In the genomic region with DNA sequence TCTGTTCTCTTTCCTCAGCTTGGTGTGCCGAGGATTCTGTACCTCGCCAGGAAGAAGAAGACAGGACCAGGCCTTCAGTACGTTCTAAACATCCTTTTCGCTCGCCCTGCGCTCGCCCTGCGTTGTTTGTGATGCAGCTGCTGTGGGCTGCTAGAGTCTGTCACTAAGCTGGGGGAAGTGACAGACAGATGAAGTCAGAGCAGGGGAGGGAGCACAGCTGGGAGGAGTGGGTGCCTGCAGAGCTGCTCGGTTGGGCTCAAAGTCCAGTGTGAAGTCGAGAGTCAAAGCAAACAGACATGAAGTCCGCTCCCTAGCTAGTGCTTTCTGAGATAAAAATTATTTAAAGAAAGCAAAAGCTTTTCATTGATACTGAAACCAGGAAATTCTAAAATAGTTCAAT, we compare ENCODE assay signal across 13 mouse cellular contexts. TPM values are rescaled to one million over a fixed set of nuclear protein-coding genes. Genes with fewer than 3 reads are reported as not detected.
A peak's percentile ranks its signal among the peaks of the same experiment; 100 is the strongest.
DNase-seq lines count a peak whose midpoint lies in the region; ATAC-seq and TF ChIP-seq lines count a peak whose summit lies in the region.
"Had no signal": no experiment of that assay in that cellular context is flagged by ENCODE, and none has a peak within 500 bp of the region (broad histone marks: within the 10 kb centered on the region; RNA-seq: fewer than 3 reads in every experiment).

No protein-coding gene starts in this region.

- peak; percentile 83 for ATAC-seq in intestine, embryonic 16.5 days
- ATAC-seq in limb, embryonic 14.5 days (ENCODE audit: low FRiP score, low read depth) = peak; percentile 66; the same call in 1 of the 2 replicates
- ATAC-seq in midbrain, embryonic 15.5 days (replicated peaks) = no peak
- no peak for ATAC-seq in hindbrain, embryonic 16.5 days
- ATAC-seq: midbrain, embryonic 13.5 days had no signal

- H3K27ac ChIP-seq in gastrocnemius, adult 2 months = 0 out of 2 replicates have a peak overlapping the region, but pooled peaks have one; percentile 2
- H3K27ac ChIP-seq in intestine, embryonic 16.5 days (ENCODE audit: low read length) = peak overlapping the region; percentile 81
- no peak overlapping the region for H3K27ac ChIP-seq in limb, embryonic 14.5 days (replicated peaks; ENCODE audit: low read depth, low read length)
- no peak overlapping the region for H3K27ac ChIP-seq in midbrain, embryonic 15.5 days
- no peak overlapping the region for H3K27ac ChIP-seq in hindbrain, embryonic 16.5 days (ENCODE audit: low read depth, low read length)
- H3K27ac ChIP-seq: hindbrain, embryonic 15.5 days; midbrain, embryonic 13.5 days; neural tube, embryonic 12.5 days had no signal

- peak overlapping the region; percentile 27; the same call in 1 of the 2 replicates for H3K4me2 ChIP-seq in intestine, embryonic 16.5 days (ENCODE audit: low read depth, low read length)
- H3K4me2 ChIP-seq in limb, embryonic 14.5 days (replicated peaks; ENCODE audit: low read depth, low read length, severe bottlenecking) = no peak overlapping the region
- H3K4me2 ChIP-seq in myocyte (ENCODE audit: low read depth) = peak overlapping the region; percentile 53
- no peak overlapping the region for H3K4me2 ChIP-seq in midbrain, embryonic 15.5 days
- no peak overlapping the region for H3K4me2 ChIP-seq in hindbrain, embryonic 16.5 days (ENCODE audit: low read length)
- H3K4me2 ChIP-seq: hindbrain, embryonic 15.5 days; midbrain, embryonic 13.5 days; neural tube, embryonic 12.5 days had no signal

- no peak overlapping the region for H3ac ChIP-seq in myocyte (ENCODE audit: control insufficient read depth, insufficient read length)

- H3K36me3 ChIP-seq in intestine, embryonic 16.5 days (ENCODE audit: control insufficient read depth, insufficient read depth, low read length) = peaks cover 17% of the 10 kb centered on the region; the same call in 1 of the 2 replicates
- peaks cover 67% of the 10 kb centered on the region for H3K36me3 ChIP-seq in limb, embryonic 14.5 days (ENCODE audit: control insufficient read depth, insufficient read depth, low read length)
- peaks cover 57% of the 10 kb centered on the region for H3K36me3 ChIP-seq in myocyte (ENCODE audit: control insufficient read depth, insufficient read depth)
- peaks cover 20% of the 10 kb centered on the region for H3K36me3 ChIP-seq in midbrain, embryonic 15.5 days (replicated peaks)
- peaks cover 16% of the 10 kb centered on the region for H3K36me3 ChIP-seq in hindbrain, embryonic 16.5 days (ENCODE audit: control insufficient read depth, insufficient read depth, low read length)

- no peak for TF ChIP-seq CTCF in gastrocnemius, adult 2 months (IDR thresholded peaks at IDR 0.05)

- H3K9ac ChIP-seq in intestine, embryonic 16.5 days (ENCODE audit: low read depth, low read length) = no peak overlapping the region
- no peak overlapping the region for H3K9ac ChIP-seq in limb, embryonic 14.5 days (ENCODE audit: low read depth, low read length, severe bottlenecking)
- no peak overlapping the region for H3K9ac ChIP-seq in midbrain, embryonic 15.5 days
- H3K9ac ChIP-seq in hindbrain, embryonic 16.5 days (ENCODE audit: low read depth, low read length) = no peak overlapping the region
- H3K9ac ChIP-seq: hindbrain, embryonic 15.5 days; midbrain, embryonic 13.5 days; neural tube, embryonic 12.5 days had no signal

- DNase-seq in gastrocnemius, adult 2 months = no peak
- no peak for DNase-seq in gastrocnemius, adult 8-10 months (ENCODE audit: low spot score in 2 of 2)
- DNase-seq in limb, embryonic 14.5 days (ENCODE audit: low spot score) = no peak
- DNase-seq in right cerebral cortex, postnatal 4 days = no peak
- DNase-seq: cerebellum, adult 9-10 months; heart, postnatal 10 days had no signal

- H3K4me1 ChIP-seq in intestine, embryonic 16.5 days (ENCODE audit: control insufficient read depth, insufficient read depth, low read length) = peaks cover 16% of the 10 kb centered on the region
- no peaks in the 10 kb centered on the region for H3K4me1 ChIP-seq in limb, embryonic 14.5 days (ENCODE audit: control insufficient read depth, insufficient read depth, low read length)
- peaks cover 8% of the 10 kb centered on the region for H3K4me1 ChIP-seq in midbrain, embryonic 15.5 days
- H3K4me1 ChIP-seq in hindbrain, embryonic 16.5 days (ENCODE audit: control insufficient read depth, insufficient read depth, low read depth, low read length) = peaks cover 7% of the 10 kb centered on the region
- H3K4me1 ChIP-seq: neural tube, embryonic 12.5 days had no signal

- 66% methylated on average over 11 of the region's 11 CpGs for WGBS in intestine, embryonic 16.5 days
- WGBS in limb, embryonic 14.5 days = 88% methylated on average over 11 of the region's 11 CpGs
- WGBS in midbrain, embryonic 15.5 days = 91% methylated on average over 11 of the region's 11 CpGs
- 92% methylated on average over 11 of the region's 11 CpGs for WGBS in hindbrain, embryonic 16.5 days

- H3K4me3 ChIP-seq in gastrocnemius, adult 2 months = no peak overlapping the region
- no peak overlapping the region for H3K4me3 ChIP-seq in intestine, embryonic 16.5 days (ENCODE audit: low read length)
- no peak overlapping the region for H3K4me3 ChIP-seq in limb, embryonic 14.5 days (replicated peaks; ENCODE audit: low read length)
- H3K4me3 ChIP-seq in myocyte = no peak overlapping the region
- no peak overlapping the region for H3K4me3 ChIP-seq in midbrain, embryonic 15.5 days
- H3K4me3 ChIP-seq in hindbrain, embryonic 16.5 days (ENCODE audit: low read length) = no peak overlapping the region
- H3K4me3 ChIP-seq: hindbrain, embryonic 15.5 days; midbrain, embryonic 13.5 days; neural tube, embryonic 12.5 days had no signal

- no peaks in the 10 kb centered on the region for H3K9me3 ChIP-seq in intestine, embryonic 16.5 days (ENCODE audit: control insufficient read depth, low read length)
- no peaks in the 10 kb centered on the region for H3K9me3 ChIP-seq in limb, embryonic 14.5 days (ENCODE audit: control insufficient read depth, low read length)
- H3K9me3 ChIP-seq in midbrain, embryonic 15.5 days = no peaks in the 10 kb centered on the region
- H3K9me3 ChIP-seq in hindbrain, embryonic 16.5 days (ENCODE audit: control insufficient read depth, low read length) = no peaks in the 10 kb centered on the region
- H3K9me3 ChIP-seq: hindbrain, embryonic 15.5 days; midbrain, embryonic 13.5 days; neural tube, embryonic 12.5 days had no signal

- H3K27me3 ChIP-seq in intestine, embryonic 16.5 days (replicated peaks; ENCODE audit: control insufficient read depth, insufficient read depth, low read length) = no peaks in the 10 kb centered on the region
- H3K27me3 ChIP-seq in limb, embryonic 14.5 days (ENCODE audit: control insufficient read depth, insufficient read depth, low read length) = no peaks in the 10 kb centered on the region
- H3K27me3 ChIP-seq in myocyte (ENCODE audit: control insufficient read depth, insufficient read depth, insufficient read length) = no peaks in the 10 kb centered on the region
- no peaks in the 10 kb centered on the region for H3K27me3 ChIP-seq in midbrain, embryonic 15.5 days (replicated peaks)
- H3K27me3 ChIP-seq in hindbrain, embryonic 16.5 days (replicated peaks; ENCODE audit: control insufficient read depth, insufficient read depth, low read length) = no peaks in the 10 kb centered on the region
- H3K27me3 ChIP-seq: hindbrain, embryonic 15.5 days; midbrain, embryonic 13.5 days; neural tube, embryonic 12.5 days had no signal

- H3K79me2 ChIP-seq in myocyte (ENCODE audit: control insufficient read depth, insufficient read depth) = peaks cover 87% of the 10 kb centered on the region

- no peak for TF ChIP-seq POLR2A in limb, embryonic 14.5 days (IDR thresholded peaks at IDR 0.05; ENCODE audit: borderline replicate concordance, extremely low read depth, insufficient read depth, insufficient read length)
- no peak for TF ChIP-seq POLR2A in myocyte (IDR thresholded peaks at IDR 0.05; ENCODE audit: insufficient read length, low read depth)

- intact Hi-C loops in gastrocnemius, adult 2 months (cut with DNase I) = no loop called here

TF ChIP-seq in myocyte, 11 proteins besides CTCF, POLR2A, EP300 and RAD21:
- TF ChIP-seq MYOG (IDR thresholded peaks at IDR 0.05; ENCODE audit: control insufficient read depth in 1 of 3, insufficient read depth in 1 of 3, insufficient read length in 2 of 3, low read depth in 2 of 3) (peak in 2 of 3 experiments; percentile 63 to 81), E2F4 (IDR thresholded peaks at IDR 0.05; ENCODE audit: insufficient read depth) (no peak), MYOD1 (IDR thresholded peaks at IDR 0.05; ENCODE audit: control insufficient read depth in 1 of 3, insufficient read length in 2 of 3, low read depth in 2 of 3) (peak; percentile 4 to 90 (median 79)), POLR2AphosphoS2 (IDR thresholded peaks at IDR 0.05; ENCODE audit: insufficient read length, low read depth) (no peak)

RNA-seq across cellular contexts. Expression of a gene that starts 5.3 kb away (rescaled TPM):
- 10 to 100 TPM; 12.8 to 16.1 TPM for total RNA-seq in gastrocnemius, adult 2 months (2021)
- 10 to 100 TPM; 10.9 to 22.2 (median 12.3) TPM for total RNA-seq in gastrocnemius, adult 8-10 months (2022)
- polyA plus RNA-seq in intestine, embryonic 16.5 days (2015; fragmentation: Nextera tagmentation; extraction: Ambion mirVana) = 9.1 and 11.6 TPM in 2 replicates
- polyA plus RNA-seq in limb, embryonic 14.5 days (2012; rRNA removed) = 23.8 and 25.4 TPM in 2 replicates
- 26.2 and 26.8 TPM in 2 replicates for polyA plus RNA-seq in limb, embryonic 14.5 days (2014; fragmentation: Nextera tagmentation; extraction: Ambion mirVana)
- polyA plus RNA-seq in myocyte (2012; fragmentation: generic; extraction: Trizol) = 27.4 TPM
- polyA plus RNA-seq in midbrain, embryonic 15.5 days (2015; fragmentation: Nextera tagmentation; extraction: Ambion mirVana) = 6.0 and 7.0 TPM in 2 replicates
- polyA plus RNA-seq in hindbrain, embryonic 16.5 days (2015; fragmentation: Nextera tagmentation; extraction: Ambion mirVana) = 3.5 and 4.0 TPM in 2 replicates

RNA-seq across cellular contexts. Expression of a gene that starts 35.1 kb away (rescaled TPM):
- total RNA-seq in gastrocnemius, adult 2 months (2021) = 1 to 10 TPM; 5.7 to 6.6 TPM
- 1 to 10 TPM; 4.9 to 7.3 (median 6.3) TPM for total RNA-seq in gastrocnemius, adult 8-10 months (2022)
- polyA plus RNA-seq in intestine, embryonic 16.5 days (2015; fragmentation: Nextera tagmentation; extraction: Ambion mirVana) = 5.4 and 6.4 TPM in 2 replicates
- 8.1 and 11.0 TPM in 2 replicates for polyA plus RNA-seq in limb, embryonic 14.5 days (2012; rRNA removed)
- 10.5 and 13.7 TPM in 2 replicates for polyA plus RNA-seq in limb, embryonic 14.5 days (2014; fragmentation: Nextera tagmentation; extraction: Ambion mirVana)
- 1.5 TPM for polyA plus RNA-seq in myocyte (2012; fragmentation: generic; extraction: Trizol)
- polyA plus RNA-seq in midbrain, embryonic 15.5 days (2015; fragmentation: Nextera tagmentation; extraction: Ambion mirVana) = 23.4 and 24.2 TPM in 2 replicates
- 20.7 and 23.3 TPM in 2 replicates for polyA plus RNA-seq in hindbrain, embryonic 16.5 days (2015; fragmentation: Nextera tagmentation; extraction: Ambion mirVana)

Comparison
In these comparisons a context has a peak if more than half of its experiments do, and no peak if none do; other contexts are left out.
1. H3K27ac ChIP-seq: peak in gastrocnemius, adult 2 months (single experiment) and intestine, embryonic 16.5 days (single experiment); none in limb, embryonic 14.5 days (single experiment), midbrain, embryonic 15.5 days (single experiment) and hindbrain, embryonic 16.5 days (single experiment).
2. ATAC-seq: peak in intestine, embryonic 16.5 days (single experiment) and limb, embryonic 14.5 days (single experiment); none in midbrain, embryonic 15.5 days (single experiment) and hindbrain, embryonic 16.5 days (single experiment).
3. H3K4me2 ChIP-seq: peak in intestine, embryonic 16.5 days (single experiment) and myocyte (single experiment); none in limb, embryonic 14.5 days (single experiment), midbrain, embryonic 15.5 days (single experiment) and hindbrain, embryonic 16.5 days (single experiment).